Mouse (Mus musculus) forebrain, embryonic 16.5 days (tissue): ENCODE measurements around the gene Olr1. TPM values are rescaled to one million over a fixed set of nuclear protein-coding genes. Genes with fewer than 3 reads are reported as not detected.

Source experiments
- polyA plus RNA-seq: library from polyadenylated mRNA; unstranded; fragments of >200 nt; fragmentation: Nextera tagmentation; extraction: Ambion mirVana; gene quantifications from 2 replicates; pipeline ENCODE4 v1.2.1, GENCODE M21; 2015

Olr1 gene
- polyA plus RNA-seq, 1 experiment from 2014 or later, result not detected

Other genes starting within 250 kb of the Olr1 start
- gene Cd69, start 231.7 kb downstream of the Olr1 start, polyA plus RNA-seq, result not detected in 2 replicates
- not detected in 2 replicates for gene 4922502D21Rik, start 175.4 kb downstream of the Olr1 start, polyA plus RNA-seq
- 0.18 and 0.27 TPM in 2 replicates for gene Clec12a, start 164.5 kb downstream of the Olr1 start, polyA plus RNA-seq
- not detected in 2 replicates for gene Clec12b, start 121.3 kb downstream of the Olr1 start, polyA plus RNA-seq
- 0.86 and 1.2 TPM in 2 replicates for gene Clec1b, start 109.9 kb downstream of the Olr1 start, polyA plus RNA-seq
- 0.19 TPM in 1 of 2 replicates, not detected in the other for gene Clec9a, start 98.3 kb downstream of the Olr1 start, polyA plus RNA-seq
- 0.80 and 0.84 TPM in 2 replicates for gene Clec1a, start 55.2 kb downstream of the Olr1 start, polyA plus RNA-seq
- 0.09 TPM in 1 of 2 replicates, not detected in the other for gene Tmem52b, start 5.4 kb upstream of the Olr1 start, polyA plus RNA-seq
- 203 and 217 TPM in 2 replicates for gene Gabarapl1, start 26.0 kb upstream of the Olr1 start, polyA plus RNA-seq
- gene Klre1, start 70.7 kb upstream of the Olr1 start, polyA plus RNA-seq, result not detected in 2 replicates
- not detected in 2 replicates for gene Klrd1, start 84.6 kb upstream of the Olr1 start, polyA plus RNA-seq
- 0.25 TPM in 1 of 2 replicates, not detected in the other for gene Klrk1, start 116.7 kb upstream of the Olr1 start, polyA plus RNA-seq
- gene Klrc3, start 136.2 kb upstream of the Olr1 start, polyA plus RNA-seq, result not detected in 2 replicates
- not detected in 2 replicates for gene Klrc2, start 153.5 kb upstream of the Olr1 start, polyA plus RNA-seq
- gene Klrc1, start 171.8 kb upstream of the Olr1 start, polyA plus RNA-seq, result not detected in 2 replicates
- gene Klri1, start 210.0 kb upstream of the Olr1 start, polyA plus RNA-seq, result not detected in 2 replicates
- not detected in 2 replicates for gene Klri2, start 233.3 kb upstream of the Olr1 start, polyA plus RNA-seq